Mouse (Mus musculus) Patski (cell line): ENCODE data around the gene Col16a1. TPM values are rescaled to one million over a fixed set of nuclear protein-coding genes. Genes with fewer than 3 reads are reported as not detected.
A peak's percentile ranks its signal among the peaks of the same experiment; 100 is the strongest.

Experiments used
- ATAC-seq: fragments of 100-300 bp; one replicate; pipeline ENCODE4 v1.8.0; 2021
- CTCF ChIA-PET: fragments of 350-600 bp; sonication (Branson Sonifier 250); formaldehyde crosslinking; loops from one replicate; lab custom pipeline; 2022; ENCODE audit warnings: inconsistent platforms; lab: Charles Lee
- POLR2A ChIA-PET: fragments of 350-600 bp; sonication (Branson Sonifier 250); formaldehyde crosslinking; loops from one replicate; lab custom pipeline; 2022; ENCODE audit warnings: antibody characterized with exemption, inconsistent platforms; lab: Charles Lee
- DNase-seq: peaks from one replicate; pipeline ENCODE4 v3.0.0-alpha.2; 2011; ENCODE audit warnings: low read depth, low spot score
- H3K27me3 ChIP-seq: fragments of 371-371 bp; one replicate; pipeline ENCODE4 v1.5.1; 2021
- CTCF ChIP-seq: fragments of 100-300 bp; IDR thresholded peaks from one replicate; pipeline ENCODE4 v1.5.1; 2021
- in situ Hi-C: fragments of 300-500 bp; cut with MboI; formaldehyde crosslinking; loops from 3 replicates; pipeline ENCODE4 v1.11.1; 2018; ENCODE audit warnings: low pct_unique_long_range_greater_than_20kb, mixed read lengths
- polyA plus RNA-seq: library from polyadenylated mRNA; unstranded; gene quantifications from one replicate; pipeline ENCODE4 v1.2.3, GENCODE M21; 2021

Gene Col16a1
- polyA plus RNA-seq, 1 experiment from 2014 or later, result 0.67 TPM

- in situ Hi-C loops, result no loop called here
- TF ChIP-seq CTCF, result no peak
- H3K27me3 ChIP-seq, result no peaks in the 10 kb centered on the region
- POLR2A ChIA-PET, result interaction anchor here (0.7 kb wide), 1 partner anchor 45 kb away, joined by 3 read pairs; no protein-coding TSS in a partner anchor
- CTCF ChIA-PET, result no interaction called here
- ATAC-seq (no peak), DNase-seq (no peak)
Observed at GRCm38 (mm10) chr4:130063191-130063590, 15.6 kb downstream of the Col16a1 start.

- ChIA-PET POLR2A (no interaction called here), CTCF (no interaction called here)
Observed at GRCm38 (mm10) chr4:130066816-130067215, 19.2 kb downstream of the Col16a1 start.

GRCm38 (mm10) chr4:130070523-130070922 is 22.9 kb downstream of the Col16a1 start:
- ATAC-seq (no peak), DNase-seq (no peak)
- ChIA-PET POLR2A (no interaction called here), CTCF (no interaction called here)
- TF ChIP-seq CTCF, result no peak
- no peaks in the 10 kb centered on the region for H3K27me3 ChIP-seq
- in situ Hi-C loops, result no loop called here

More at GRCm38 (mm10) chr4:130066816-130067215, 19.2 kb downstream of the Col16a1 start:
- no peak for TF ChIP-seq CTCF
- DNase-seq, result no peak
- no peaks in the 10 kb centered on the region for H3K27me3 ChIP-seq
- no peak for ATAC-seq
- in situ Hi-C loops, result no loop called here

- ATAC-seq, result no peak
- CTCF ChIA-PET, result no interaction called here
Observed at GRCm38 (mm10) chr4:130071758-130072157, 24.1 kb downstream of the Col16a1 start.

GRCm38 (mm10) chr4:130073367-130073766 is 25.7 kb downstream of the Col16a1 start:
- DNase-seq, result no peak
- H3K27me3 ChIP-seq, result no peaks in the 10 kb centered on the region
- in situ Hi-C loops, result no loop called here
- CTCF ChIA-PET, result interaction anchor here (1.2 kb wide), 1 partner anchor 23 kb away, joined by 4 read pairs; no protein-coding TSS in a partner anchor
- TF ChIP-seq CTCF, result no peak
- POLR2A ChIA-PET, result no interaction called here
- ATAC-seq, result no peak

More at GRCm38 (mm10) chr4:130071758-130072157, 24.1 kb downstream of the Col16a1 start:
- no peaks in the 10 kb centered on the region for H3K27me3 ChIP-seq
- in situ Hi-C loops, result no loop called here
- no peak for TF ChIP-seq CTCF
- DNase-seq, result no peak
- POLR2A ChIA-PET, result no interaction called here

GRCm38 (mm10) chr4:130074761-130075515 is 27.3 kb downstream of the Col16a1 start:
- TF ChIP-seq CTCF, result no peak

GRCm38 (mm10) chr4:130076856-130077255 is 29.2 kb downstream of the Col16a1 start:
- ChIA-PET POLR2A (no interaction called here), CTCF (interaction anchor here (1.3 kb wide), 1 partner anchor 40 kb away, joined by 4 read pairs; no protein-coding TSS in a partner anchor)
- DNase-seq (no peak), ATAC-seq (no peak)
- no peak for TF ChIP-seq CTCF
- in situ Hi-C loops, result loop anchor here (5.0 kb wide), 1 partner anchor 40 kb away; no protein-coding TSS in a partner anchor
- H3K27me3 ChIP-seq, result no peaks in the 10 kb centered on the region

More at GRCm38 (mm10) chr4:130074761-130075515, 27.3 kb downstream of the Col16a1 start:
- POLR2A ChIA-PET, result interaction anchor here (1.1 kb wide), 1 partner anchor 10 kb away, joined by 3 read pairs; no protein-coding TSS in a partner anchor
- DNase-seq (peak; percentile 91), ATAC-seq (peak; percentile 73)
- H3K27me3 ChIP-seq, result no peaks in the 10 kb centered on the region
- in situ Hi-C loops, result loop anchor here (5.0 kb wide), 1 partner anchor 38 kb away; no protein-coding TSS in a partner anchor
- CTCF ChIA-PET, result interaction anchor here (1.4 kb wide), 1 partner anchor 21 kb away, joined by 3 read pairs; no protein-coding TSS in a partner anchor

GRCm38 (mm10) chr4:130078816-130079485 is 31.3 kb downstream of the Col16a1 start:
- DNase-seq (no peak), ATAC-seq (no peak)
- in situ Hi-C loops, result loop anchor here (5.0 kb wide), 1 partner anchor 42 kb away; no protein-coding TSS in a partner anchor
- no peak for TF ChIP-seq CTCF
- no peaks in the 10 kb centered on the region for H3K27me3 ChIP-seq
- POLR2A ChIA-PET, result no interaction called here
- CTCF ChIA-PET, result interaction anchor here (1.4 kb wide), 1 partner anchor 28 kb away, joined by 3 read pairs; no protein-coding TSS in a partner anchor

- ChIA-PET CTCF (no interaction called here), POLR2A (no interaction called here)
- no peak for DNase-seq
- ATAC-seq, result no peak
- no peaks in the 10 kb centered on the region for H3K27me3 ChIP-seq
- in situ Hi-C loops, result loop anchor here (5.0 kb wide), 1 partner anchor 42 kb away; no protein-coding TSS in a partner anchor
- TF ChIP-seq CTCF, result no peak
Observed at GRCm38 (mm10) chr4:130079521-130079920, 31.9 kb downstream of the Col16a1 start.

GRCm38 (mm10) chr4:130081345-130082190 is 33.9 kb downstream of the Col16a1 start:
- DNase-seq (no peak), ATAC-seq (peak; percentile 63)
- in situ Hi-C loops, result no loop called here
- CTCF ChIA-PET, result no interaction called here
- H3K27me3 ChIP-seq, result no peaks in the 10 kb centered on the region
- TF ChIP-seq CTCF, result no peak
- POLR2A ChIA-PET, result no interaction called here
